Mouse (Mus musculus) stomach, embryonic 14.5 days (tissue): Measurements from ENCODE around the gene Slc17a2. TPM values are rescaled to one million over a fixed set of nuclear protein-coding genes. Genes with fewer than 3 reads are reported as not detected.
"Not testable (repeated sequence)": the region's sequence is repeated elsewhere in the genome, so short reads cannot be mapped to it uniquely, and the experiment has no call there.

ENCODE experiments used
- ATAC-seq: fragments of 200-750 bp; cut with Nextera tagmentation; 2 replicates; pipeline ENCODE4 v1.8.0; 2017; ENCODE audit warnings: low read depth, moderate TSS enrichment; ENCODE audit not compliant: insufficient number of reproducible peaks, insufficient read depth, low FRiP score
- H3K27ac ChIP-seq: fragments of 300-500 bp; sonication (generic); 2 replicates; pipeline ENCODE4 v1.5.1; 2014; ENCODE audit warnings: mild to moderate bottlenecking, low read length, moderate library complexity, mixed read lengths
- H3K27me3 ChIP-seq: fragments of 300-500 bp; sonication (generic); 2 replicates; pipeline ENCODE4 v1.6.1; 2014; ENCODE audit warnings: low read length, control low read depth, mixed read lengths; ENCODE audit not compliant: control insufficient read depth, insufficient read depth
- H3K36me3 ChIP-seq: fragments of 300-500 bp; sonication (generic); 2 replicates; pipeline ENCODE4 v1.6.1; 2014; ENCODE audit warnings: mild to moderate bottlenecking, control low read depth, low read length, moderate library complexity, mixed read lengths; ENCODE audit not compliant: control insufficient read depth, insufficient read depth
- H3K4me1 ChIP-seq: fragments of 300-500 bp; sonication (generic); 2 replicates; pipeline ENCODE4 v1.6.1; 2014; ENCODE audit warnings: low read length, control low read depth, mixed read lengths; ENCODE audit not compliant: control insufficient read depth, insufficient read depth
- H3K4me2 ChIP-seq: fragments of 300-500 bp; sonication (generic); replicated peaks from 2 replicates; pipeline ENCODE4 v1.6.1; 2014; ENCODE audit warnings: low read depth, low read length, control low read depth
- H3K4me3 ChIP-seq: fragments of 300-500 bp; sonication (generic); 2 replicates; pipeline ENCODE4 v1.5.1; 2014; ENCODE audit warnings: low read depth, low read length, control low read depth
- H3K9ac ChIP-seq: fragments of 300-500 bp; sonication (generic); replicated peaks from 2 replicates; pipeline ENCODE4 v1.6.1; 2014; ENCODE audit warnings: low read depth, mild to moderate bottlenecking, control low read depth, low read length, moderate library complexity, mixed read lengths
- H3K9me3 ChIP-seq: fragments of 300-500 bp; sonication (generic); 2 replicates; pipeline ENCODE4 v1.6.1; 2016; ENCODE audit warnings: low read depth, low read length, control low read depth; ENCODE audit not compliant: control insufficient read depth
- WGBS: fragments of 180-500 bp; shearing (Covaris S2); extraction: QIAGEN DNeasy Blood & Tissue Kit; methylation state at CpG from one replicate; pipeline ENCODE4 v1.1.7; 2014; 5-methylcytosine and 5-hydroxymethylcytosine counted together
- polyA plus RNA-seq: library from polyadenylated mRNA; unstranded; fragments of >200 nt; fragmentation: Nextera tagmentation; extraction: Ambion mirVana; gene quantifications from 2 replicates; pipeline ENCODE4 v1.2.1, GENCODE M21; 2014

Slc17a2 gene
- polyA plus RNA-seq, 1 experiment from 2014 or later, result 0.13 TPM

- H3K4me3 ChIP-seq, H3K4me2 ChIP-seq, H3K4me1 ChIP-seq, H3K36me3 ChIP-seq, H3K27ac ChIP-seq, H3K27me3 ChIP-seq, ATAC-seq, H3K9me3 ChIP-seq, H3K9ac ChIP-seq: not testable (repeated sequence)
- 86% methylated on average over 2 of the region's 2 CpGs for WGBS
Observed at GRCm38 (mm10) chr13:23769613-23770012, 37.2 kb upstream of the Slc17a2 start, which contains the start of gene Trim38. Trim38 (plus strand) TSS chr13:23769913.

GRCm38 (mm10) chr13:23772561-23773313 is 34.1 kb upstream of the Slc17a2 start:
- Histone ChIP-seq H3K27me3 (no peaks in the 10 kb centered on the region), H3K27ac (no peak overlapping the region), H3K9me3 (no peaks in the 10 kb centered on the region), H3K4me2 (peak overlapping the region; percentile 29), H3K9ac (no peak overlapping the region), H3K36me3 (no peaks in the 10 kb centered on the region), H3K4me3 (no peak overlapping the region), H3K4me1 (no peaks in the 10 kb centered on the region)
- WGBS, result 22% methylated on average over 21 of the region's 21 CpGs
- peak; percentile 95 for ATAC-seq

- H3K4me3 ChIP-seq, result no peak overlapping the region
- no peak overlapping the region for H3K9ac ChIP-seq
- no peak for ATAC-seq
- no peaks in the 10 kb centered on the region for H3K36me3 ChIP-seq
- WGBS, result 93% methylated on average over 7 of the region's 7 CpGs
- no peak overlapping the region for H3K4me2 ChIP-seq
- no peaks in the 10 kb centered on the region for H3K27me3 ChIP-seq
- no peaks in the 10 kb centered on the region for H3K4me1 ChIP-seq
- H3K27ac ChIP-seq, result no peak overlapping the region
- no peaks in the 10 kb centered on the region for H3K9me3 ChIP-seq
Observed at GRCm38 (mm10) chr13:23778339-23778738, 28.5 kb upstream of the Slc17a2 start.

GRCm38 (mm10) chr13:23779025-23779424 is 27.8 kb upstream of the Slc17a2 start:
- H3K27ac ChIP-seq, result no peak overlapping the region
- 76% methylated on average over 4 of the region's 4 CpGs for WGBS
- no peak overlapping the region for H3K4me2 ChIP-seq
- H3K4me1 ChIP-seq, result no peaks in the 10 kb centered on the region
- ATAC-seq, result no peak
- H3K9ac ChIP-seq, result no peak overlapping the region
- H3K27me3 ChIP-seq, result no peaks in the 10 kb centered on the region
- H3K9me3 ChIP-seq, result no peaks in the 10 kb centered on the region
- no peak overlapping the region for H3K4me3 ChIP-seq
- H3K36me3 ChIP-seq, result no peaks in the 10 kb centered on the region

- Histone ChIP-seq H3K4me3 (no peak overlapping the region), H3K9ac (no peak overlapping the region), H3K27ac (no peak overlapping the region), H3K4me2 (no peak overlapping the region), H3K27me3 (no peaks in the 10 kb centered on the region), H3K36me3 (no peaks in the 10 kb centered on the region), H3K4me1 (no peaks in the 10 kb centered on the region), H3K9me3 (no peaks in the 10 kb centered on the region)
- ATAC-seq, result no peak
- WGBS, result 39% methylated on average over 2 of the region's 2 CpGs
Observed at GRCm38 (mm10) chr13:23792520-23792919, 14.3 kb upstream of the Slc17a2 start.

DNA sequence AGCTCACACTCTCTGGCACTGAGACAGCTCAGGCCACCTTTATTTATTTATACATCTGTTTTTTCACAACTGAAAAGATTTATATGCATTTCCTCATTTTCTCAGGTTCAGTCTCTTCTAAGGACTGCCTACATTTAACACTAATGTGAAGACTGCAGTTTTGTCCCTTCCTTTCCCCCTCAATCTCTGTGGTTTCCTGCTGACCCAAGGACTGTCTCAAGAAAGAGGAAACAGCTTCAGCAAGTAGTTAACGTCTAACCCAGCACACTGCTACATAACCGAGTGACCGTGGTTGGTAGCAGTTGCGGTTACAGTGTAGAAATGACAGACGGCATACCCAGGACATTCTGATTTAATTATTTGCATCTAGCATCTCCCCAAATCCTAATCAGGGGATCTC is 7.4 kb upstream of the Slc17a2 start:
- Histone ChIP-seq H3K4me1 (no peaks in the 10 kb centered on the region), H3K27me3 (no peaks in the 10 kb centered on the region), H3K4me3 (no peak overlapping the region), H3K9ac (no peak overlapping the region), H3K4me2 (no peak overlapping the region), H3K9me3 (no peaks in the 10 kb centered on the region), H3K36me3 (no peaks in the 10 kb centered on the region), H3K27ac (no peak overlapping the region)
- whole genome bisulfite sequencing, result 75% methylated on average over 5 of the region's 5 CpGs
- ATAC-seq, result no peak

GRCm38 (mm10) chr13:23804532-23804931 is 2.3 kb upstream of the Slc17a2 start:
- Histone ChIP-seq H3K9me3 (no peaks in the 10 kb centered on the region), H3K9ac (no peak overlapping the region), H3K36me3 (no peaks in the 10 kb centered on the region), H3K27ac (no peak overlapping the region), H3K4me1 (no peaks in the 10 kb centered on the region), H3K4me3 (no peak overlapping the region), H3K27me3 (no peaks in the 10 kb centered on the region), H3K4me2 (no peak overlapping the region)
- ATAC-seq, result no peak
- 59% methylated on average over 2 of the region's 2 CpGs for WGBS

- Histone ChIP-seq H3K9me3 (no peaks in the 10 kb centered on the region), H3K4me3 (no peak overlapping the region), H3K9ac (no peak overlapping the region), H3K4me1 (no peaks in the 10 kb centered on the region), H3K27ac (no peak overlapping the region), H3K36me3 (no peaks in the 10 kb centered on the region), H3K4me2 (no peak overlapping the region), H3K27me3 (no peaks in the 10 kb centered on the region)
- no peak for ATAC-seq
- WGBS, result 72% methylated on average over 2 of the region's 2 CpGs
Observed at GRCm38 (mm10) chr13:23816148-23816547, 9.4 kb downstream of the Slc17a2 start.
